Mouse (Mus musculus) heart, postnatal 0 days (tissue): ENCODE results near the gene Ms4a14. TPM values are rescaled to one million over a fixed set of nuclear protein-coding genes. Genes with fewer than 3 reads are reported as not detected.

Experiments used
- ATAC-seq: fragments of 200-750 bp; cut with Nextera tagmentation; 2 replicates; pipeline ENCODE4 v1.8.0; 2017; ENCODE audit warnings: low read depth, moderate number of reproducible peaks, moderate library complexity; ENCODE audit not compliant: insufficient read depth
- DNase-seq: peaks from one replicate; pipeline ENCODE4 v3.0.0-alpha.2; 2016; ENCODE audit warnings: low spot score
- H3K27ac ChIP-seq: fragments of 300-500 bp; sonication (generic); 2 replicates; pipeline ENCODE4 v1.5.1; 2014; ENCODE audit warnings: low read depth, mild to moderate bottlenecking
- H3K27me3 ChIP-seq: fragments of 300-500 bp; sonication (generic); 2 replicates; pipeline ENCODE4 v1.6.1; 2014; ENCODE audit warnings: low read length, mixed read lengths; ENCODE audit not compliant: control insufficient read depth, insufficient read depth
- H3K36me3 ChIP-seq: fragments of 300-500 bp; sonication (generic); replicated peaks from 2 replicates; pipeline ENCODE4 v1.6.1; 2014; ENCODE audit warnings: low read length, mixed read lengths; ENCODE audit not compliant: control insufficient read depth, insufficient read depth
- H3K4me1 ChIP-seq: fragments of 300-500 bp; sonication (generic); 2 replicates; pipeline ENCODE4 v1.6.1; 2014; ENCODE audit warnings: antibody characterized with exemption; ENCODE audit not compliant: control insufficient read depth, insufficient read depth
- H3K4me2 ChIP-seq: fragments of 300-500 bp; sonication (generic); 2 replicates; pipeline ENCODE4 v1.6.1; 2014; ENCODE audit warnings: low read depth, mild to moderate bottlenecking, low read length, moderate library complexity
- H3K4me3 ChIP-seq: fragments of 300-500 bp; sonication (generic); 2 replicates; pipeline ENCODE4 v1.5.1; 2014; ENCODE audit warnings: low read depth, low read length
- H3K9ac ChIP-seq: fragments of 300-500 bp; sonication (generic); replicated peaks from 2 replicates; pipeline ENCODE4 v1.6.1; 2014; ENCODE audit warnings: low read depth, low read length, mixed read lengths
- H3K9me3 ChIP-seq: fragments of 300-500 bp; sonication (generic); replicated peaks from 2 replicates; pipeline ENCODE4 v1.6.1; 2016; ENCODE audit warnings: low read length; ENCODE audit not compliant: control insufficient read depth
- CTCF ChIP-seq: IDR thresholded peaks from 2 replicates; pipeline ENCODE4 v1.5.1; 2016; ENCODE audit warnings: antibody characterized with exemption, control low read depth, low read depth
- EP300 ChIP-seq: IDR thresholded peaks from 2 replicates; pipeline ENCODE4 v1.6.1; 2016; ENCODE audit warnings: antibody characterized with exemption, low read depth
- WGBS: fragments of 180-500 bp; shearing (Covaris S2); extraction: QIAGEN DNeasy Blood & Tissue Kit; methylation state at CpG from one replicate; pipeline ENCODE4 v1.1.7; 2014; 5-methylcytosine and 5-hydroxymethylcytosine counted together
- polyA plus RNA-seq: library from polyadenylated mRNA; unstranded; fragments of >200 nt; fragmentation: Nextera tagmentation; extraction: Ambion mirVana; gene quantifications from 2 replicates; pipeline ENCODE4 v1.2.1, GENCODE M21; 2015
- total RNA-seq: library from RNA; depleted of rRNA; stranded (reverse); fragments of >200 nt; gene quantifications from 2 replicates; pipeline ENCODE4 v1.2.3, GENCODE M21; 2014; ENCODE audit warnings: low replicate concordance; rRNA removed

Ms4a14 gene
- total and polyA plus RNA-seq, 2 experiments from 2014 or later, result 0.03 TPM; not detected in 1

GRCm38 (mm10) chr19:11261522-11261921, 52.7 kb downstream of the Ms4a14 start:
- H3K9me3 ChIP-seq, result no peaks in the 10 kb centered on the region
- no peak for DNase-seq
- H3K27me3 ChIP-seq, result no peaks in the 10 kb centered on the region
- H3K36me3 ChIP-seq, result no peaks in the 10 kb centered on the region
- 73% methylated on average over 2 of the region's 2 CpGs for WGBS
- no peak overlapping the region for H3K4me3 ChIP-seq
- H3K9ac ChIP-seq, result no peak overlapping the region
- ATAC-seq, result no peak
- H3K27ac ChIP-seq, result no peak overlapping the region
- H3K4me2 ChIP-seq, result no peak overlapping the region
- no peak for TF ChIP-seq CTCF
- no peak for TF ChIP-seq EP300
- no peaks in the 10 kb centered on the region for H3K4me1 ChIP-seq

Other genes with a start within 250 kb of the Ms4a14 start
- not detected in 2 replicates for gene Ms4a8a, start 233.4 kb downstream of the Ms4a14 start, total RNA-seq
- gene Ms4a8a, start 233.4 kb downstream of the Ms4a14 start, polyA plus RNA-seq, result not detected in 2 replicates
- gene 1700017D01Rik, start 183.6 kb downstream of the Ms4a14 start, total RNA-seq, result not detected in 2 replicates
- not detected in 2 replicates for gene 1700017D01Rik, start 183.6 kb downstream of the Ms4a14 start, polyA plus RNA-seq
- gene 1700025F22Rik, start 149.1 kb downstream of the Ms4a14 start, total RNA-seq, result not detected in 2 replicates
- gene 1700025F22Rik, start 149.1 kb downstream of the Ms4a14 start, polyA plus RNA-seq, result not detected in 2 replicates
- not detected in 2 replicates for gene Ms4a13, start 117.7 kb downstream of the Ms4a14 start, total RNA-seq
- gene Ms4a13, start 117.7 kb downstream of the Ms4a14 start, polyA plus RNA-seq, result not detected in 2 replicates
- not detected in 2 replicates for gene Ms4a12, start 82.0 kb downstream of the Ms4a14 start, total RNA-seq
- not detected in 2 replicates for gene Ms4a12, start 82.0 kb downstream of the Ms4a14 start, polyA plus RNA-seq
- gene Ms4a1, start 48.2 kb downstream of the Ms4a14 start, total RNA-seq, result 0.61 TPM in 1 of 2 replicates, not detected in the other
- 0.19 and 0.25 TPM in 2 replicates for gene Ms4a1, start 48.2 kb downstream of the Ms4a14 start, polyA plus RNA-seq
- gene Ms4a5, start 30.6 kb downstream of the Ms4a14 start, total RNA-seq, result not detected in 2 replicates
- not detected in 2 replicates for gene Ms4a5, start 30.6 kb downstream of the Ms4a14 start, polyA plus RNA-seq
- gene Ms4a7, start 21.7 kb upstream of the Ms4a14 start, total RNA-seq, result 1.9 TPM in 1 of 2 replicates, not detected in the other
- 5.6 and 5.8 TPM in 2 replicates for gene Ms4a7, start 21.7 kb upstream of the Ms4a14 start, polyA plus RNA-seq
- gene Ms4a4a, start 61.1 kb upstream of the Ms4a14 start, total RNA-seq, result 3.4 TPM in 1 of 2 replicates, not detected in the other
- 3.2 and 3.7 TPM in 2 replicates for gene Ms4a4a, start 61.1 kb upstream of the Ms4a14 start, polyA plus RNA-seq
- gene Ms4a4c, start 90.3 kb upstream of the Ms4a14 start, total RNA-seq, result 0.46 TPM in 1 of 2 replicates, not detected in the other
- gene Ms4a4c, start 90.3 kb upstream of the Ms4a14 start, polyA plus RNA-seq, result 0.65 and 0.94 TPM in 2 replicates
- 0.19 TPM in 1 of 2 replicates, not detected in the other for gene Ms4a4b, start 129.1 kb upstream of the Ms4a14 start, total RNA-seq
- gene Ms4a4b, start 129.1 kb upstream of the Ms4a14 start, polyA plus RNA-seq, result 0.23 and 0.30 TPM in 2 replicates
- 1.4 and 14.5 TPM in 2 replicates for gene Ms4a6c, start 154.9 kb upstream of the Ms4a14 start, total RNA-seq
- gene Ms4a6c, start 154.9 kb upstream of the Ms4a14 start, polyA plus RNA-seq, result 4.0 and 4.1 TPM in 2 replicates
- gene Gm8369, start 171.5 kb upstream of the Ms4a14 start, total RNA-seq, result not detected in 2 replicates
- gene Gm8369, start 171.5 kb upstream of the Ms4a14 start, polyA plus RNA-seq, result 0.08 TPM in 1 of 2 replicates, not detected in the other
- gene Ms4a6b, start 202.1 kb upstream of the Ms4a14 start, total RNA-seq, result 3.5 and 15.3 TPM in 2 replicates
- 2.5 and 2.8 TPM in 2 replicates for gene Ms4a6b, start 202.1 kb upstream of the Ms4a14 start, polyA plus RNA-seq
- gene Ms4a4d, start 222.3 kb upstream of the Ms4a14 start, total RNA-seq, result 1.1 and 1.8 TPM in 2 replicates
- 2.8 and 3.4 TPM in 2 replicates for gene Ms4a4d, start 222.3 kb upstream of the Ms4a14 start, polyA plus RNA-seq